Mouse (Mus musculus) kidney, postnatal 4 days (tissue): ENCODE data around the gene Ubxn1.

Experiments used
- DNase-seq, 2 experiments: peaks; one replicate each; pipeline ENCODE4 v3.0.0; 2021; ENCODE audit warnings: mixed read lengths in 2 of 2

Gene Ubxn1

DNA sequence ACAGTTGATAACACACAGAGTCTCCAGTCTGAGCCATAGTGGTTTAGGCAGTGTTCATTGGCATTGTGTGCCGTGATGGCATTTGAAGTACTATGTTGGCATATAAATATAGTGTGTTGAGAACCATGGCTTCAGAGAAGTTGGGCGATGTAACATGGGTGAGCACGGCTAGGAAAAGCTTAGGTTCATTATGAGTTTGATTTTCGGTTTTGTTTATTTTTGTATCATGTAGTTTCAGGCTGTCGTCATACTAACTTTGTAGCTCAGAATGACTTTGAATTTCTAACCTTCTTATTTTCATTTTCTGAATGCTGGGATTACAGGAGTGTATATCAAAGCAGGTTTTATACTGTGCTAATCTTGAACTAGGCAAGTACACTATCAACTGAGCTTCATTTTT lies 32.1 kb downstream of the Ubxn1 start:
- no peak for DNase-seq

DNA sequence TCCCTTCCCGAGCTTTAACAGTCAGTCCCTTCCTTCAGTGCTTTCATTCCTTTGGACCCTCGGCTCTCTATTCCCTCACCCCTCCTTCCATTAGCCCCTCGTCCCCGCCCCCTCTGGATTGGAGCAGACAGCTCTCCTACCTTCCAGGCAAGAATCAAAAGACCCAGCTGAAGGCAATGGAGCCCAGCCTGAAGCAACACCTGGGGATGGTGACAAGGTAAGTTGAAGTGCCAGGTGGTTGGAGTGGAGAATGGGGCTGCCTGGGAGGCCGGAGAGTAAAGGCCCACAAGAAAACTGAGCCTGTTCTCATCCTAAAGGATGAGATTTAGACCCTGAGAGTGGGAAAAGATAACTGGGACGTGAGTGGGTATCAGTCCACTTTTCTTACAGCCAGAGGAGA lies 37.2 kb downstream of the Ubxn1 start:
- no peak for DNase-seq

DNA sequence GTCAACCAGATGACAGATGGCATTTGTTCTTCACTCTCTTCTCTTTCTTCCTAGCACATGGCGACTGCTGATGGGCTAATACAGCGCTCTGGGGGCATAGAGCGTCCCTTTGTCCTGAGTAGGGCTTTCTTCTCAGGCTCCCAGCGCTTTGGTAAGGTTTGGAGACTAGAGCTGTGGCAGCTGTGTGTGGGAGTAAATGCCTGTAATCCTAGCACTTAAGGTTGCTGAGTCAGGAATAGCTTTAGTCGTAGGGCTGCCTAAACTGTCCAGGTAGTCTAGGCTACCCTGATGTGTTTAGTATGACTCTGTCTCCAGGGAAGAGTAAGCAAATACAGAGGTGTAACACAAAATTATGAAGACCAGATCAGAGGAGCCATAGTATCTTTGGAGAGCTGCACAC lies 40.5 kb downstream of the Ubxn1 start:
- DNase-seq: no peak

DNA sequence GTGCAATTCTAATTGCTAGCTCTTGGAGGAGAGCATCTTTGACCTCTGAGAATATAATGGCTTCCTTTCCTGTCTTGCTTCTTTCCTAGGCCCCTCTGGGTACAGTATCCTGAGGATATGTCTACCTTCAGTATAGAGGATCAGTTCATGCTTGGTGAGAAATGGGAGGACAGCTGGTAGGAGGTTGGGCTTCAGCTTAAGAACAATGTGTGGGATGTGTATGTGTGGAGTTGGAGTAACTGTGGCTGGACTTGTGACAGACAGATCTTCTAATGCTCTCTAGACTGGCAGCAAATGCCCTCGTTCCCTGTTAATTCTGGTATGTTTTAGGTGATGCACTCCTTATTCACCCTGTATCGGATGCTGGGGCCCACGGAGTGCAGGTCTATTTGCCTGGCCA lies 42.9 kb downstream of the Ubxn1 start:
- DNase-seq: no peak

DNA sequence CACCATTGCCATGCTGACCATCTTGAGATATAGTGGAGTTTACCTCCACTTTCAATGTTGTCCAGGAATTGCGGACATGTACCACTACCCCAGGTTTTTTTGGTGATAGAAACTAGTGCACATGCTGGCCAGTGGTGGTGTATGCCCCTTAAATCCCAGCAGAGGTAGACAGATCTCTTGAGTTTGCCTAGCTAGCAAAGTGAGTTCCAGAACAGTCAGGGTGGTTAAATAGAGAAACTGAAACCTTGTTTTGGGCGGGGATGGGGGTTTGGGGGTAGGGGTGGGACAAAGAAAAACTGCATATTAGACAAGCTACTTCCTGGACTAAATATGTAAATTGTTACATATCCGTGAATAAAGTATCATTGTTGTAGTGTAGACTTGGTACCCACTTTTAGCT lies 47.7 kb downstream of the Ubxn1 start:
- no peak for DNase-seq

DNA sequence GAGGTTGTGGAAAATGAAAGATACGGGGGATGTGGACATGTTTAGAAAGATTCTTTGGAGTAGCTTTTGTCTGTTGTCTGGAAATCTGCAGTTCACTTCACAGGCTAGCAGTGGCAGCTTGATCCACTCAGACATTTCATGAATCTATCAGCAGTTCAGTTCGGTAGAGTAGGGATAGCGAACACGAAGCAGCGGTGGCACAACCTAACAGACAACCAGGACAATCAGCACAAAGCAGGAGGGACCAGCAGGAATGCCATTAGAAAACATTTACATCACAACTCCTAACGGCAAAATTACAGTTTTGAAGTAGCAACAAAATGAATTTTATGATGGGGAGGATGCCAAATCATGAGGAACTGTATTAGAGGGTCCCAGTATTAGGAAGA lies 48.4 kb downstream of the Ubxn1 start:
- DNase-seq: peak in 1 of 2 experiments; percentile 25

DNA sequence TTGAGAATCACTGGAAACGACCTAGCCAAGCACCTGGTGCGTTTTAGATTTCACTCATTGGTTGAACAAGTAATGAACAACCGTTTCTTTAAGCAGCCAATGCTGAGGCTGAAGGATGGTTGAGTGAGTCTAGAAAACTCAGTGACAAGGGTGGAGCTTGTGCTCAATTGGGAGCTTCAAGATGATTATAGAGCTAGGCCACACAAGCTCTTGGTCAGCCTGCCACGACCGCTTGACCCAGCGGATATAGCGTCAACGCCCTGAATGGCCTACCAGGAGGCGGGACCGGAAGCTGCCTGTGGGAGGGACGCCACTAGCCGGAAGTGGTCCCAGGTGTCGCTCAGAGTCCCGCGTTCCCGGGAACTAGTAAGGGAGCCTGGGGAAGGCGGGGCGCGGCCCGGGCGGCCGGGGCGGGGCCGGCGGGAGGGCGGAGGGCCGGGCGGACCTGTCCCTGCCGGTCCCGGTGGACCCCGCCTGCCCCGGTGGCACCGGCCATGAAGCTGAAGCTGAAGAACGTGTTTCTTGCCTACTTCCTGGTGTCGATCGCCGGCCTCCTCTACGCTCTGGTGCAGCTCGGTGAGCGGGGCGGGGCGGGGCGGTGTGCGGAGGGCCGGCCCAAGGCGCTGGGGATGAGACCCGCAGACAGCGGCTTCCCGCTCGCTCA lies 48.9 kb downstream of the Ubxn1 start, which contains the start of gene B3gat3:
Gene B3gat3 (plus strand): TSS at position 302 of the 664 bp plus-strand sequence.
- DNase-seq: peak; percentile 97 to 98

DNA sequence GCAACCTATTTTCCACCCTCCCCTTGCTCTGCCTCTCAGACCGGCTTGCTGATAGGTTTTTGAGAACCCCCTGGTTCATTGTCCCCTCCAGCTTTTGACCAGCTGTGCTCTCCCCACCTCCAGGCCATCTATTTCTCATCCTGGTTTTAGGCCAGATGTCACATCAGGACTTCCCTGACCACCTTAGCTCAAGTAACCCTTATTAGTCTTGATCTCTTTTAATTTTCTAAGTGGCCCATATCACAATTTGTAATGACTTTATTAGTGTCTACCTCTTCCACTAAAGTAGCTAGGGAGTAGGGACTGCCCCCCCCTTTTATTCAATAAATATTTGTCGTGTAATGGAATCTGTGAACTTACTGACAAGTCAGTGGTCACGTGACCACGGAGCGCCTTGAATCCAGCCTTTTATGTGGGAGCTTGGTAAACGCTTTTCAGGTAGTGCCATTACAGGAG lies 49.6 kb downstream of the Ubxn1 start:
- DNase-seq: peak; percentile 41 to 66

DNA sequence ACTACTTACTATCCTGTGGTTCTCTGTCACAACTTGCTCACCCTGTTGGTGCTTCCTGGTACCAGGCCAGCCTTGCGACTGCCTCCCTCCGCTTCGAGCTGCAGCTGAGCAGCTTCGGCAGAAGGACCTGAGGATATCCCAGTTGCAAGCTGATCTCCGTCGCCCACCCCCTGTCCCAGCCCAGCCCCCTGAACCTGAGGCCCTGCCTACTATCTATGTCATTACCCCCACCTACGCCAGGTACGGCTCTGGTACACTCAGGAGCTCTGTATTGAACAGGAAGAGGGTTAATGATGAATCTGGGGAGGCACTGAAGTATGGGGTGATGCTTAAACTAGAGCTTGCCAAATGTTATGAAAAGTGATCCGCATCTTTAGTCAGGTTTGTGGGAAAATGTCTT lies 50.4 kb downstream of the Ubxn1 start:
- DNase-seq: no peak
